ENCODE assay signal across 9 mouse cellular contexts in genomic region chr5:137347856-137348255, GRCm38 (mm10). TPM values are rescaled to one million over a fixed set of nuclear protein-coding genes. Genes with fewer than 3 reads are reported as not detected.
DNase-seq lines count a peak whose midpoint lies in the region; ATAC-seq and TF ChIP-seq lines count a peak whose summit lies in the region.
"Had no signal": no experiment of that assay in that cellular context is flagged by ENCODE, and none has a peak within 500 bp of the region (broad histone marks: within the 10 kb centered on the region; RNA-seq: fewer than 3 reads in every experiment).

No protein-coding gene starts in this region.

- no peak for ATAC-seq in heart, embryonic 15.5 days (replicated peaks; ENCODE audit: insufficient number of reproducible peaks, insufficient read depth, low FRiP score, low read depth)
- no peak for ATAC-seq in midbrain, embryonic 13.5 days
- ATAC-seq: midbrain, embryonic 15.5 days had no signal

- H3K9me3 ChIP-seq in heart, embryonic 15.5 days (replicated peaks): no peaks in the 10 kb centered on the region
- H3K9me3 ChIP-seq in limb, embryonic 10.5 days (replicated peaks): no peaks in the 10 kb centered on the region
- H3K9me3 ChIP-seq in midbrain, embryonic 13.5 days: no peaks in the 10 kb centered on the region
- H3K9me3 ChIP-seq: midbrain, embryonic 15.5 days had no signal

- no peaks in the 10 kb centered on the region for H3K36me3 ChIP-seq in liver, adult 2 months (ENCODE audit: control insufficient read depth, insufficient read depth, low read length)
- H3K36me3 ChIP-seq in heart, embryonic 15.5 days: no peaks in the 10 kb centered on the region
- peaks cover 8% of the 10 kb centered on the region; the same call in 1 of the 2 replicates for H3K36me3 ChIP-seq in limb, embryonic 10.5 days
- H3K36me3 ChIP-seq in small intestine, adult 2 months (ENCODE audit: control insufficient read depth, insufficient read depth, low read length): no peaks in the 10 kb centered on the region
- H3K36me3 ChIP-seq in midbrain, embryonic 13.5 days: no peaks in the 10 kb centered on the region
- H3K36me3 ChIP-seq: midbrain, embryonic 15.5 days had no signal

- peaks cover 11% of the 10 kb centered on the region for H3K4me1 ChIP-seq in liver, adult 2 months (ENCODE audit: control insufficient read depth, insufficient read depth, low read length)
- H3K4me1 ChIP-seq in heart, embryonic 15.5 days (replicated peaks): peaks cover 50% of the 10 kb centered on the region
- H3K4me1 ChIP-seq in limb, embryonic 10.5 days: peaks cover 58% of the 10 kb centered on the region
- peaks cover 18% of the 10 kb centered on the region for H3K4me1 ChIP-seq in small intestine, adult 2 months (ENCODE audit: control insufficient read depth, insufficient read depth, insufficient read length, low read length)
- H3K4me1 ChIP-seq in midbrain, embryonic 13.5 days (replicated peaks): peaks cover 54% of the 10 kb centered on the region

- DNase-seq in liver, adult 2 months (ENCODE audit: extremely low read depth, low read depth, low spot score): peak; percentile 55
- no peak for DNase-seq in liver
- no peak for DNase-seq in limb, embryonic 10.5 days (ENCODE audit: low spot score)
- no peak for DNase-seq in gastrocnemius, postnatal 4 days (ENCODE audit: low spot score in 2 of 2)
- no peak for DNase-seq in right cerebral cortex, postnatal 14 days

- TF ChIP-seq POLR2A in liver, adult 2 months (IDR thresholded peaks at IDR 0.05; ENCODE audit: extremely low read depth, insufficient read depth, low read length): no peak
- no peak for TF ChIP-seq POLR2A in small intestine, adult 2 months (IDR thresholded peaks at IDR 0.05; ENCODE audit: low read depth, low read length)

- peaks cover 8% of the 10 kb centered on the region for H3K79me2 ChIP-seq in liver, adult 2 months (ENCODE audit: control insufficient read depth, insufficient read depth, low read length)

- no peaks in the 10 kb centered on the region for H3K27me3 ChIP-seq in liver, adult 2 months (ENCODE audit: control insufficient read depth, insufficient read depth, low read length)
- H3K27me3 ChIP-seq in heart, embryonic 15.5 days: no peaks in the 10 kb centered on the region
- no peaks in the 10 kb centered on the region for H3K27me3 ChIP-seq in limb, embryonic 10.5 days (ENCODE audit: low read depth, poor library complexity, severe bottlenecking)
- H3K27me3 ChIP-seq in small intestine, adult 2 months (ENCODE audit: control insufficient read depth, insufficient read depth, low read length): no peaks in the 10 kb centered on the region
- peaks cover 22% of the 10 kb centered on the region for H3K27me3 ChIP-seq in midbrain, embryonic 13.5 days

- peak overlapping the region; percentile 4 for H3K4me3 ChIP-seq in liver, adult 2 months (ENCODE audit: insufficient read depth, low read depth, low read length)
- no peak overlapping the region for H3K4me3 ChIP-seq in heart, embryonic 15.5 days
- peak overlapping the region; percentile 97 for H3K4me3 ChIP-seq in limb, embryonic 10.5 days
- H3K4me3 ChIP-seq in small intestine, adult 2 months (ENCODE audit: low read depth, low read length): peak overlapping the region; percentile 15; the same call in 1 of the 2 replicates
- no peak overlapping the region for H3K4me3 ChIP-seq in midbrain, embryonic 13.5 days (replicated peaks)

- peak overlapping the region; percentile 36; the same call in 1 of the 2 replicates for H3K9ac ChIP-seq in liver, adult 2 months (ENCODE audit: low read depth, low read length)
- H3K9ac ChIP-seq in heart, embryonic 15.5 days: no peak overlapping the region
- H3K9ac ChIP-seq in midbrain, embryonic 13.5 days (replicated peaks): no peak overlapping the region

- H3K4me2 ChIP-seq in heart, embryonic 15.5 days: peak overlapping the region; percentile 88
- no peak overlapping the region for H3K4me2 ChIP-seq in midbrain, embryonic 13.5 days (replicated peaks)

- no peak for TF ChIP-seq CTCF in liver, adult 2 months (IDR thresholded peaks at IDR 0.05; ENCODE audit: low read depth, low read length)
- TF ChIP-seq CTCF in small intestine, adult 2 months (IDR thresholded peaks at IDR 0.05; ENCODE audit: extremely low read depth, insufficient read length, insufficient replicate concordance, low read depth, low read length): no peak

- H3K27ac ChIP-seq in liver, adult 2 months (replicated peaks; ENCODE audit: insufficient read depth, low read depth, low read length): peak overlapping the region; percentile 81
- H3K27ac ChIP-seq in heart, embryonic 15.5 days: peak overlapping the region; percentile 98
- H3K27ac ChIP-seq in limb, embryonic 10.5 days: peak overlapping the region; percentile 98
- peak overlapping the region; percentile 57 for H3K27ac ChIP-seq in small intestine, adult 2 months (ENCODE audit: insufficient read depth, low read depth, low read length)
- no peak overlapping the region for H3K27ac ChIP-seq in midbrain, embryonic 13.5 days
- H3K27ac ChIP-seq: midbrain, embryonic 15.5 days had no signal

- WGBS in liver, adult 2 months: 6% methylated on average over 7 of the region's 7 CpGs
- 24% methylated on average over 7 of the region's 7 CpGs for WGBS in heart, embryonic 15.5 days
- 13% methylated on average over 7 of the region's 7 CpGs for WGBS in limb, embryonic 10.5 days
- WGBS in small intestine, adult 2 months: 14% methylated on average over 7 of the region's 7 CpGs
- WGBS in midbrain, embryonic 13.5 days: 19% methylated on average over 7 of the region's 7 CpGs

RNA-seq across cellular contexts. Expression of gene Ephb4, which starts 2.1 kb away (rescaled TPM):
- 10.8 and 15.5 TPM in 2 replicates for total RNA-seq in liver, adult 2 months (2014; rRNA removed)
- polyA plus RNA-seq in liver, adult 2 months (2012; rRNA removed): 14.0 and 14.1 TPM in 2 replicates
- polyA plus RNA-seq in heart, embryonic 15.5 days (2015; fragmentation: Nextera tagmentation; extraction: Ambion mirVana): 32.9 and 42.9 TPM in 2 replicates
- 66.3 and 81.0 TPM in 2 replicates for polyA plus RNA-seq in limb, embryonic 10.5 days (2016; fragmentation: Nextera tagmentation; extraction: Ambion mirVana)
- 14.8 and 27.5 TPM in 2 replicates for polyA plus RNA-seq in small intestine, adult 2 months (2012; rRNA removed)
- total RNA-seq in gastrocnemius, postnatal 4 days (2021): 10 to 100 TPM; 56.9 to 57.6 TPM
- polyA plus RNA-seq in midbrain, embryonic 13.5 days (2015; fragmentation: Nextera tagmentation; extraction: Ambion mirVana): 7.5 and 8.6 TPM in 2 replicates

RNA-seq across cellular contexts. Expression of gene Slc12a9, which starts 14.5 kb away (rescaled TPM):
- 4.0 and 4.7 TPM in 2 replicates for total RNA-seq in liver, adult 2 months (2014; rRNA removed)
- 11.9 and 20.3 TPM in 2 replicates for polyA plus RNA-seq in liver, adult 2 months (2012; rRNA removed)
- 6.5 and 10.4 TPM in 2 replicates for polyA plus RNA-seq in heart, embryonic 15.5 days (2015; fragmentation: Nextera tagmentation; extraction: Ambion mirVana)
- 10.4 and 10.6 TPM in 2 replicates for polyA plus RNA-seq in limb, embryonic 10.5 days (2016; fragmentation: Nextera tagmentation; extraction: Ambion mirVana)
- polyA plus RNA-seq in small intestine, adult 2 months (2012; rRNA removed): 9.2 and 14.8 TPM in 2 replicates
- total RNA-seq in gastrocnemius, postnatal 4 days (2021): 10 to 100 TPM in 1 of 2 experiments, 1 to 10 TPM in 1; 8.2 to 10.3 TPM
- 21.8 and 23.4 TPM in 2 replicates for polyA plus RNA-seq in midbrain, embryonic 13.5 days (2015; fragmentation: Nextera tagmentation; extraction: Ambion mirVana)

RNA-seq across cellular contexts. Expression of gene Trip6, which starts 33.7 kb away (rescaled TPM):
- total RNA-seq in liver, adult 2 months (2014; rRNA removed): 5.8 and 6.5 TPM in 2 replicates
- polyA plus RNA-seq in liver, adult 2 months (2012; rRNA removed): 14.7 and 25.0 TPM in 2 replicates
- polyA plus RNA-seq in heart, embryonic 15.5 days (2015; fragmentation: Nextera tagmentation; extraction: Ambion mirVana): 37.7 and 53.3 TPM in 2 replicates
- 73.4 and 75.9 TPM in 2 replicates for polyA plus RNA-seq in limb, embryonic 10.5 days (2016; fragmentation: Nextera tagmentation; extraction: Ambion mirVana)
- polyA plus RNA-seq in small intestine, adult 2 months (2012; rRNA removed): 7.6 and 8.2 TPM in 2 replicates
- total RNA-seq in gastrocnemius, postnatal 4 days (2021): 10 to 100 TPM; 31.2 to 31.9 TPM
- 19.8 and 22.1 TPM in 2 replicates for polyA plus RNA-seq in midbrain, embryonic 13.5 days (2015; fragmentation: Nextera tagmentation; extraction: Ambion mirVana)

RNA-seq across cellular contexts. Expression of gene Srrt, which starts 40.4 kb away (rescaled TPM):
- total RNA-seq in liver, adult 2 months (2014; rRNA removed): 20.7 and 25.2 TPM in 2 replicates
- 36.2 and 61.5 TPM in 2 replicates for polyA plus RNA-seq in liver, adult 2 months (2012; rRNA removed)
- polyA plus RNA-seq in heart, embryonic 15.5 days (2015; fragmentation: Nextera tagmentation; extraction: Ambion mirVana): 70.5 and 95.7 TPM in 2 replicates
- 200 and 201 TPM in 2 replicates for polyA plus RNA-seq in limb, embryonic 10.5 days (2016; fragmentation: Nextera tagmentation; extraction: Ambion mirVana)
- 60.3 and 109 TPM in 2 replicates for polyA plus RNA-seq in small intestine, adult 2 months (2012; rRNA removed)
- 100 to 1,000 TPM; 113 to 138 TPM for total RNA-seq in gastrocnemius, postnatal 4 days (2021)
- polyA plus RNA-seq in midbrain, embryonic 13.5 days (2015; fragmentation: Nextera tagmentation; extraction: Ambion mirVana): 116 and 123 TPM in 2 replicates

RNA-seq across cellular contexts. Expression of gene Ufsp1, which starts 53.4 kb away (rescaled TPM):
- 1.1 and 1.4 TPM in 2 replicates for total RNA-seq in liver, adult 2 months (2014; rRNA removed)
- polyA plus RNA-seq in liver, adult 2 months (2012; rRNA removed): 6.3 and 7.9 TPM in 2 replicates
- 6.1 and 11.2 TPM in 2 replicates for polyA plus RNA-seq in heart, embryonic 15.5 days (2015; fragmentation: Nextera tagmentation; extraction: Ambion mirVana)
- polyA plus RNA-seq in limb, embryonic 10.5 days (2016; fragmentation: Nextera tagmentation; extraction: Ambion mirVana): 8.1 and 8.5 TPM in 2 replicates
- polyA plus RNA-seq in small intestine, adult 2 months (2012; rRNA removed): 7.0 and 10.9 TPM in 2 replicates
- 10 to 100 TPM; 47.7 to 51.2 TPM for total RNA-seq in gastrocnemius, postnatal 4 days (2021)
- polyA plus RNA-seq in midbrain, embryonic 13.5 days (2015; fragmentation: Nextera tagmentation; extraction: Ambion mirVana): 9.7 and 10.0 TPM in 2 replicates

Comparison
In these comparisons a context has a peak if more than half of its experiments do, and no peak if none do; other contexts are left out.
1. H3K4me3 ChIP-seq: peak in liver, adult 2 months (single experiment), limb, embryonic 10.5 days (single experiment) and small intestine, adult 2 months (single experiment); none in heart, embryonic 15.5 days (single experiment) and midbrain, embryonic 13.5 days (single experiment).